Comparison of ENCODE assay signal across 20 mouse cellular contexts in the genomic region with DNA sequence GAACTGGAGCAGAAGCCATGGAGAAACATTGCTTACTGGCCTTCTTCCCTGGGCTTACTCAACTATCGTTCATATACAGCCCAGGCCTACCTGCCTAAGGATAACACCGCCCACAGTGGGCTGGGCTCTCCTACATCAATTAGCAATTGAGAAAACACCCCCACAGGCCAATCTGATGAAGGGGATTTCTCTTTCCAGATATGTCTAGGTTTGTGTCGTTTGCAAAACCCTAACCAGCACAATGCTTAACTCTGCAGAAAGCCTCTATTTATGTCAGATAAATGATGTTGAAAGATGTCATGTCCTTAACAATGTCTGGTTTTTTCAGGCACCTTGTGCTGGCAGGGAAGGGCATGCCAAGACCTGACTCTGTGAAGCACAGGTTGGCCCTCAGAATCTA. TPM values are rescaled to one million over a fixed set of nuclear protein-coding genes. Genes with fewer than 3 reads are reported as not detected.
A peak's percentile ranks its signal among the peaks of the same experiment; 100 is the strongest.
DNase-seq lines count a peak whose midpoint lies in the region; ATAC-seq lines count a peak whose summit lies in the region.
"Had no signal": no experiment of that assay in that cellular context is flagged by ENCODE, and none has a peak within 500 bp of the region (broad histone marks: within the 10 kb centered on the region; RNA-seq: fewer than 3 reads in every experiment).

No protein-coding gene starts in this region.

- no peak overlapping the region for H3K4me2 ChIP-seq in stomach, embryonic 16.5 days (ENCODE audit: low read depth, low read length)
- H3K4me2 ChIP-seq: embryonic facial prominence, embryonic 12.5 days; forebrain, embryonic 12.5 days had no signal

- H3K36me3 ChIP-seq in stomach, embryonic 16.5 days (ENCODE audit: control insufficient read depth, insufficient read depth, low read length), result no peaks in the 10 kb centered on the region
- H3K36me3 ChIP-seq: embryonic facial prominence, embryonic 10.5 days; embryonic facial prominence, embryonic 12.5 days; forebrain, embryonic 10.5 days; forebrain, embryonic 12.5 days had no signal

- WGBS in stomach, embryonic 16.5 days, result 83% methylated on average over 3 of the region's 3 CpGs

- no peak for ATAC-seq in stomach, embryonic 16.5 days (ENCODE audit: insufficient read depth, low FRiP score)
- no peak for ATAC-seq in megakaryocyte progenitor cell, adult 5-6 weeks (replicated peaks; ENCODE audit: poor library complexity)
- ATAC-seq: forebrain, embryonic 14.5 days; forebrain, embryonic 16.5 days had no signal

- no peak overlapping the region for H3K4me3 ChIP-seq in stomach, embryonic 16.5 days (replicated peaks; ENCODE audit: low read length)
- H3K4me3 ChIP-seq: embryonic facial prominence, embryonic 10.5 days; embryonic facial prominence, embryonic 12.5 days; forebrain, embryonic 10.5 days; forebrain, embryonic 12.5 days had no signal

- H3K9ac ChIP-seq in stomach, embryonic 16.5 days (ENCODE audit: low read length), result no peak overlapping the region
- H3K9ac ChIP-seq: embryonic facial prominence, embryonic 12.5 days; forebrain, embryonic 12.5 days had no signal

- H3K27ac ChIP-seq in stomach, embryonic 16.5 days (ENCODE audit: low read length), result peak overlapping the region; percentile 23; the same call in 1 of the 2 replicates
- H3K27ac ChIP-seq: embryonic facial prominence, embryonic 10.5 days; embryonic facial prominence, embryonic 12.5 days; forebrain, embryonic 10.5 days; forebrain, embryonic 12.5 days had no signal

- no peaks in the 10 kb centered on the region for H3K9me3 ChIP-seq in stomach, embryonic 16.5 days (replicated peaks; ENCODE audit: control insufficient read depth, low read length)
- H3K9me3 ChIP-seq: embryonic facial prominence, embryonic 10.5 days; embryonic facial prominence, embryonic 12.5 days; forebrain, embryonic 10.5 days; forebrain, embryonic 12.5 days had no signal

- H3K27me3 ChIP-seq in stomach, embryonic 16.5 days (ENCODE audit: control insufficient read depth, insufficient read depth, low read length), result no peaks in the 10 kb centered on the region
- H3K27me3 ChIP-seq: embryonic facial prominence, embryonic 12.5 days had no signal

- H3K4me1 ChIP-seq in stomach, embryonic 16.5 days (ENCODE audit: control insufficient read depth, insufficient read depth, low read length), result peaks cover under 1% of the 10 kb centered on the region; the same call in 1 of the 2 replicates
- H3K4me1 ChIP-seq: embryonic facial prominence, embryonic 12.5 days; forebrain, embryonic 10.5 days; forebrain, embryonic 12.5 days had no signal

- DNase-seq in gonadal fat pad, adult 2 months (ENCODE audit: low read depth), result peak; percentile 61
- no peak for DNase-seq in spleen, postnatal 4 days (ENCODE audit: low spot score in 2 of 2)
- DNase-seq in heart, adult 8-10 months (ENCODE audit: low spot score), result no peak
- DNase-seq: adrenal gland, adult 2 months; adrenal gland, postnatal 14 days; adrenal gland, postnatal 36 days; cerebellum, adult 11-12 months; cerebellum, adult 2 months; cerebellum, adult 9-10 months; cerebellum, postnatal 10 days; cerebellum, postnatal 25 days had no signal

RNA-seq across cellular contexts. Expression of gene Parva, which starts 57.3 kb away (rescaled TPM):
- 78.5 and 82.3 TPM in 2 replicates for polyA plus RNA-seq in gonadal fat pad, adult 2 months (2012; rRNA removed)
- 132 and 141 TPM in 2 replicates for polyA plus RNA-seq in stomach, embryonic 16.5 days (2015; fragmentation: Nextera tagmentation; extraction: Ambion mirVana)
- total RNA-seq in heart, adult 8-10 months (2022), result 10 to 100 TPM; 42.6 to 46.1 (median 44.5) TPM
- total RNA-seq in megakaryocyte progenitor cell, adult 5-6 weeks (2015), result not detected in 2 replicates
- not detected in 2 replicates for total RNA-seq in megakaryocyte progenitor cell, adult 5-6 weeks (2017)
- total RNA-seq: MEL had no signal

Comparison
In these comparisons a context has a peak if more than half of its experiments do, and no peak if none do; other contexts are left out.
1. RNA of gene Parva, which starts 57.3 kb away (total RNA-seq): 42.6 to 46.1 TPM in heart, adult 8-10 months; not detected in megakaryocyte progenitor cell, adult 5-6 weeks; every median in the first group is over 10 times any median in the second.